Mouse (Mus musculus) adrenal gland, postnatal 36 days (tissue): ENCODE measurements around the gene Upk3a. TPM values are rescaled to one million over a fixed set of nuclear protein-coding genes. Genes with fewer than 3 reads are reported as not detected.
"Not testable (repeated sequence)": the region's sequence is repeated elsewhere in the genome, so short reads cannot be mapped to it uniquely, and the experiment has no call there.

ENCODE experiments used
- DNase-seq, 2 experiments: peaks; one replicate each; pipeline ENCODE4 v3.0.0; 2021; ENCODE audit warnings: mixed read lengths in 1 of 2
- total RNA-seq, 2 experiments: library from RNA; stranded (reverse); gene quantifications; 2 replicates each; pipeline ENCODE4 v1.2.3; 2021

Gene Upk3a
- total RNA-seq, 2 experiments from 2014 or later = not detected

- DNase-seq = peak; percentile 84 to 89
Observed at GRCm38 (mm10) chr15:85000984-85001982, 15.7 kb upstream of the Upk3a start.

GRCm38 (mm10) chr15:85009666-85010065 lies 7.3 kb upstream of the Upk3a start:
- DNase-seq = no peak

- no peak for DNase-seq
Observed at GRCm38 (mm10) chr15:85011895-85012661, 4.9 kb upstream of the Upk3a start.

GRCm38 (mm10) chr15:85012662-85013054 lies 4.3 kb upstream of the Upk3a start:
- no peak for DNase-seq

- DNase-seq = no peak
Observed at GRCm38 (mm10) chr15:85015771-85016170, 1.2 kb upstream of the Upk3a start.

DNA sequence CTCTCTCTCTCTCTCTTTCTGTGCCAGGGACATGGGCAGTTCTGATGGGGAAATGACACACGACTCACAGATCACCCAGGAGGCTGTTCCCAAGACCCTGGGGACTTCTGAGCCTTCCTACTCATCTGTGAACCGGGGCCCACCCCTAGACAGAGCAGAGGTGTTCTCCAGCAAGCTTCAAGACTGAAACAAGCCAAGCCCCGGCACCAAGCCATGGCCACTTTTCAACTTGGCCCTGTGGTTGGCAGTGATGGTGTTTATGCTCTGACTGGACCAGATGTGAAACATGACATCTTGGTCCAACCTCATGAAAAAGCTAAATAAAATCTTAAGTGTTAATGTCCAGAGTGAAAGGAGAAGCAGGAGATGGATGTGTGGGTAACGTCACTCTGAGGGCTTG lies 5.3 kb downstream of the Upk3a start:
- no peak for DNase-seq

- no peak for DNase-seq
Observed at GRCm38 (mm10) chr15:85026197-85026596, 9.3 kb downstream of the Upk3a start.

GRCm38 (mm10) chr15:85027740-85028139 lies 10.8 kb downstream of the Upk3a start:
- DNase-seq = no peak

DNA sequence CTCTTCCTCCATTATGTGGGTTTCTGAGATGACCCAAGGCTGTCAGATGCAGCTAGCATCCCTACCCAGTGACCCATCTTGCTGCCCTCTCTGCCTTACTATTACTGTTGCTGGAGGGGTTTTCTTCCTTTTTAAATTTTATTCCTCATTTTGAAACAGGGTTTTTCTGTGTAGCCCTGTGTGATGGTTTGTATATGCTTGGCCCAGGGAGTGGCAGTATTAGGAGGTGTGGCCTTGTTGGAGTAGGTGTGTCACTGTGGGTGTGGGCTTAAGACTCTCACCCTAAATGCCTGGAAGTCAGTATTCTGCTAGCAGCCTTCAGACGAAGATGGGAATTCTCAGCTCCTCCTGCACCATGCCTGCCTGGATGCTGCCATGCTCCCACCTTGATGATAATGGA lies 11.7 kb downstream of the Upk3a start, which contains the start of gene Fam118a:
Fam118a (plus strand) TSS at position 301 of the 400 bp plus-strand sequence.
- DNase-seq = not testable (repeated sequence)

- not testable (repeated sequence) for DNase-seq
Observed at GRCm38 (mm10) chr15:85030643-85031042, 13.7 kb downstream of the Upk3a start.

DNA sequence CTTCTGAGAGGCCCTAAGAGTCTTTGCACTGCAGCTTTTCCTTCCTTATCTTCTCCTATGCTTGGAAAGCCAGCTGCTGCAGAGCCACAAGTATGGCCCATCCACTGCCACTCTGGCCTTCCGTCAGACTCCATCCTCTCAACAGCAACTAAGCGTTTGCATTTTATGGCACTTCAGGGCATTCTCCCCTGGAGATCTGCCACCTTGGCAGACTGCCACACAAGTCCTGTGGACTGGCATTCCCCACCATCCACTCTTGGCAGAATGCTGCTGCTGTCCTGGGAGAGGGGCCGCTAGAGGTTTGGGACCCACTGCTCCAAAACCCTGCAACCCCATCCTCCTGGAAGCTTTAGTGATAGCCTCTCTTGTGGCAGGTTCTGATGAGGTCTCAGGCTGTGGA lies 14.9 kb downstream of the Upk3a start:
- peak in 1 of 2 experiments; percentile 15 for DNase-seq

- DNase-seq = not testable (repeated sequence)
Observed at GRCm38 (mm10) chr15:85033916-85034315, 17.0 kb downstream of the Upk3a start.

DNA sequence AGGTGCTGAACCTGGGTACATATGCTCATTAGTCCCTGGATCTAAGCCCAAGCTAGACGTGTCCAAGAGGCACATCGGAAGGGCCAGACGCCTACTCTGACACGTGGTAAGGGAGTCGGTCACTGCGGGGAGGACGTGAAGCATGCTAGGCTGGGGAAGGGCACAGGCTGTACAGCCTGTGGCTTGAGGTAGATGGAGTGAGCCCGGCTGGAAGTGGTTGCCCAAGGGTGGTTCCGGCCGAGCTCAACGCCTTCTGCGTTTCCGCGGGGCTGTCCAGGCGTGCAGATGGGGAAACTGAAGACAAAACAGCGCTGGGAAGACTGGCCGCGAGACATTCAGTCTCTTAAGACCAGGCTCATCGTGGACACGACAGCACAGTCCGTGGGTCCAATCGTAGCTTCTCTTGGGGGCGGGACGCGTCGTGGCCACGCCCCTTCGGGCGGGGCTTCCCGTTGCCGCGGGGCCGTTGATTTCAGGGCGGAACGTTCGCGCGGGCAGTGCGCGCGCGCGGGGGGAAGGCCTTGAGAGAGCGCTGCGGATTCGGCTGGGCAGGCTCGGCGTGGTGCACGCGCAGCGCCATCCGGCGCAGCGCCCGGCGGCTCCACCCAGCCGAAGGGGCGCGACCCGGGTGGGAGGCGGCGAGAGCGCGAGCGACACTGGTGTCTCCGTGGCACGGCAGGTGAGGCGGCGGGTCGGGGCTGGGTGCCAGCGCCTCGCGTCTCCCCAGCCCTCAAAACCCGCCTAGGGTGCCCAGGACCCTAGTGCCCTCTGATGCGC lies 19.8 kb downstream of the Upk3a start:
- peak; percentile 98 for DNase-seq

DNA sequence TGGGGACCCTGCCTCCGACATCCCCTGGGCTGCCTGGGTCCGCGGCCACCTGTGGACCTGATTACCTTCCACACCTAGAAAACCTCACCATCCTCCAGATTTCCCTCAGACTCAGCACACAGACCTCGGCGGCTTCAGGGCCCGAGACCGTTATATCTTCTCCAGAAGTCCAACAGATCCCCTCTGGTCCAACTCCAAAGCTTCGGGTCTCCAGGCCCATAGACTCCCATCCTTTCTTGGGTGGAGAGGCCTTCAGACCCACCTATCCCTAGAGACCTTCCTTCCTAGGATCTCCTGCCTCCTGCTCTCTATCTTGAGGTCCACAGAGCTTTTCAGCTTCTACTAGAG lies 20.4 kb downstream of the Upk3a start:
- DNase-seq = no peak

DNA sequence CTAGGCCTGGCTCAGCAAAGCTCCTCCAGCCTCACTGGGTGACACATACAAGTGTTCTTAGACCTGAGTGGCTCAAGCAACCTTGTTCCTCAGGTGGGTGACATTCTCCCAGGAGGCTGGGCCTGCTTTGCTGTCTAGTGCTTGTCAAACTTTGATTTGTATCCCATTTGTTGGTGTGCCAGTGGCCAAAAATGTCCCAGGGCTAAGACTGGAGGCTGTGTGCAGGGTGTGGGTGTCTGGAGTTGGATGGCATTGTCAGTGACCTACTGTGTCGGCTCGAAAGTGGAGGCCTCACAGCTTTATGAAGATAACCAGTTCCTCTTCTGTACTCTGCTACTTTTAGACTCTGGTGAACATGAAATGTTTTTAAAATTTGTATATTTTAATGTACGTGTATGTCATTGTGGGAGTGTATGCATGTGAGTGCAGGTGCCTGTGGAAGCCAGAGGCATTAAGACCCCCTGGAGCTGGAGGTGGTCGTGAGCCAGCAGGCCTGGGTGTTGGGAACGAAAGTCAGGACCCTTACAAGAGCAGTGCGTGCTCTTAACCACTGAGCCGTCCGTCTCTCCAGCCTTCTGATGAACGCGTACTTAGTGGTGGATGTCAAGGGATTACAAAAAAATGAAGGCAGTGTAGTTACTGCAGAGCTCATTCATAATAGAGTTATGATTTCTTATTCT lies 24.7 kb downstream of the Upk3a start:
- DNase-seq = no peak

- DNase-seq = peak; percentile 59 to 60
Observed at GRCm38 (mm10) chr15:85042361-85042954, 25.5 kb downstream of the Upk3a start.

- no peak for DNase-seq
Observed at GRCm38 (mm10) chr15:85043116-85043515, 26.2 kb downstream of the Upk3a start.

DNA sequence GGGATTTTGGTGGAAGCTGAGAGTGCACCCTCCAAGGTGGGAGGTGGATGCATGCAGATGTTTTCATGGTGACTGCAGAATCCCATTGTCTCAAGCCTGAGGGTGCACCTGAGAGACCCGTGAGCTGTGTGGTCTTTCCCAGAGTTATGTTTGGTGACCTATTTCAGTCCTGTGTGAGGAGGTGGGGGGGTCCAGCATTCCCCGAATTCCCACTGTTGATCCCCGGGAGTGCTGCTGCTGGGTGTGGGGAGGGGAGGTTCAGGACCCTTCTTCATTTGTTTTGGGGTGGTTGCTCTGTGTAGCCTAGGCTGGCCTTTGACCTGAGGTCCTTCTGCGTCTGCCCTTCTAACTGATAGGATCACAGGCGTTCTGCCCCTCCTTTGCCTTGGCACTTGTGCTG lies 26.8 kb downstream of the Upk3a start:
- DNase-seq = no peak

DNA sequence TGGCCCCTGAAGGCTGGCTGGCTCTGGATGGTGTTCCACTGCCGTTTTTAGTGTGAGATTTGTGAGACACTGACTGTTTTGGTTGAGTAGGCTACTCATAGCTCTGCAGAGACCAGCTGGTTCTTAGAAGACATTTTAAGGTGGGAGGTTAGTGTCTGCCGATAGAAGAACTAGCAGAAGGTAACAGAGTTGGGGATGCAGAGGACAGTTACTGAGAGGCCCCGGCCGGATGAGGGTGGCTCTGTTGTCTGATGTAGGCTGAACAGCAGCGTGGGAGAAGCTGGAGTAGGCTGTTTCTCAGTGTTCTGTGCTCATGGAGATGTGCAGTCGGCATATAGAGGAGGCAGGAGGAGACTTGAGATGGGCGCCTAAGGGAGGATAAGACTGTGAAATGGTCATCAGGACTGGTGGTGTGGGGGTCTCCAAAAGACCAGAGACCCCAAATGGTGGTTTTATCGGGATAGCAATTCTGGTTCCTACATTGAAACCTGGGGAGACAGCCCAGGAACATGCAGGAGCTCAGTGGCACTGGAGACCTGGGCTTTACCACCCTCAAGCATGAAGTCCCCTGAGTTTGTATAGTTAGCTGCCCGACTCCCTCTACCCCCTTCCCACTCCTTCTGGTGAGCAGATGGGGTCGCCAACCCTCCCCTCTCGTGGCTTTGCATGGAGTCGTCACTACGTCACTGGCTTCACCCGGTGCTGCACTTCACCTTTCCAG lies 29.4 kb downstream of the Upk3a start:
- no peak for DNase-seq

DNA sequence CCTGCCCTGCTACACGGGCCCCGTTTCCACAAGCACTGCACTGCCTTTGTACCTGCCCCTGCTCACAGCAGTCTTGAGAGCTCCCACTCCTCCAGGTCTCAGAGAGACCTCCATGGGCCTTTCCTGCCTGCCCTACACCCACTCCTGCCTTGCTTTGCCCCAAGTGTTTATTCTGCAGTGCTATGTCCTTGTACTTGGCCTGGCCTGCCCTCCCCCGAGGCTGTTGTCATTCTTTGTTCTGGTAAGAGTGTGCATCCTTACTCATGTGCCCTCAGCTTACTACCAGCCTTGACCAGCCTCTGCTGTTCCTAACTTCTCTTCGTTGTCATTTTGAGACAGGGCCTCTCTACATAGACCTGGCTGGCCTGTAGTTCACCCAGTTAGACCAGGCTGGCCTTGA lies 30.9 kb downstream of the Upk3a start:
- DNase-seq = peak; percentile 53 to 61
